Mouse (Mus musculus) frontal cortex, postnatal 36 days (tissue): Measurements from ENCODE around the gene Gdnf.

Experiments
- DNase-seq, 2 experiments: peaks; one replicate each; pipeline ENCODE4 v3.0.0; 2022; ENCODE audit warnings: low spot score in 2 of 2

Gene Gdnf

GRCm38 (mm10) chr15:7858841-7859240 lies 48.2 kb downstream of the Gdnf start:
- no peak for DNase-seq

GRCm38 (mm10) chr15:7862890-7863289 lies 52.2 kb downstream of the Gdnf start:
- DNase-seq, result no peak

- DNase-seq, result peak in 1 of 2 experiments; percentile 21
These were observed 52.7 kb downstream of the Gdnf start for GRCm38 (mm10) chr15:7863328-7863727.

GRCm38 (mm10) chr15:7865305-7865704 lies 54.7 kb downstream of the Gdnf start:
- no peak for DNase-seq

GRCm38 (mm10) chr15:7872473-7872872 lies 61.8 kb downstream of the Gdnf start:
- DNase-seq, result no peak

GRCm38 (mm10) chr15:7875879-7876278 lies 65.2 kb downstream of the Gdnf start:
- DNase-seq, result no peak

- no peak for DNase-seq
These were observed 67.2 kb downstream of the Gdnf start for GRCm38 (mm10) chr15:7877560-7878467.

GRCm38 (mm10) chr15:7878861-7879260 lies 68.2 kb downstream of the Gdnf start:
- no peak for DNase-seq

GRCm38 (mm10) chr15:7879956-7880355 lies 69.3 kb downstream of the Gdnf start:
- no peak for DNase-seq

GRCm38 (mm10) chr15:7884181-7884580 lies 73.5 kb downstream of the Gdnf start:
- DNase-seq, result no peak

- no peak for DNase-seq
These were observed 74.5 kb downstream of the Gdnf start for GRCm38 (mm10) chr15:7885106-7885505.

GRCm38 (mm10) chr15:7886591-7886990 lies 75.9 kb downstream of the Gdnf start:
- DNase-seq, result no peak
